Mouse (Mus musculus) MEL (cell line): ENCODE results near the gene Stoml3. TPM values are rescaled to one million over a fixed set of nuclear protein-coding genes. Genes with fewer than 3 reads are reported as not detected.

Source experiments
- DNase-seq: peaks from one replicate; pipeline ENCODE4 v3.0.0; 2011; ENCODE audit warnings: low read depth, low spot score
- H3K27ac ChIP-seq: 2 replicates; pipeline ENCODE4 v1.5.1; 2012; ENCODE audit warnings: low read depth, mild to moderate bottlenecking, control low read depth, low read length, moderate library complexity; ENCODE audit not compliant: control insufficient read depth
- H3K27me3 ChIP-seq, 2 experiments: fragments of 150-350 bp in 1 of 2; sonication (generic) in 1 of 2; 2 replicates each; pipeline ENCODE4 v1.6.1; 2012; ENCODE audit warnings: low read length in 2 of 2, mild to moderate bottlenecking in 2 of 2, improper control_type of control experiment in 1 of 2, moderate library complexity in 1 of 2; ENCODE audit not compliant: insufficient read depth in 2 of 2, control insufficient read depth in 1 of 2
- H3K36me3 ChIP-seq, 2 experiments: 2 replicates each; pipeline ENCODE4 v1.6.1; 2012 to 2014; ENCODE audit warnings: low read length in 2 of 2, improper control_type of control experiment in 1 of 2, inconsistent platforms in 1 of 2, mild to moderate bottlenecking in 1 of 2; ENCODE audit not compliant: insufficient read depth in 2 of 2, control insufficient read depth in 1 of 2
- H3K4me1 ChIP-seq, 2 experiments: fragments of 150-350 bp in 1 of 2; sonication (generic) in 1 of 2; 2 replicates each; pipeline ENCODE4 v1.6.1; 2012; ENCODE audit warnings: low read length in 2 of 2, improper control_type of control experiment in 1 of 2, mild to moderate bottlenecking in 1 of 2; ENCODE audit not compliant: insufficient read depth in 2 of 2, control insufficient read depth in 1 of 2
- H3K4me3 ChIP-seq, 2 experiments: fragments of 150-350 bp in 1 of 2; sonication (generic) in 1 of 2; 2 replicates each; pipeline ENCODE4 v1.5.1; 2012; ENCODE audit warnings: low read depth in 2 of 2, low read length in 2 of 2, mild to moderate bottlenecking in 2 of 2, moderate library complexity in 2 of 2, control low read depth in 1 of 2, improper control_type of control experiment in 1 of 2; ENCODE audit not compliant: control insufficient read depth in 1 of 2, insufficient read depth in 1 of 2
- H3K79me2 ChIP-seq: 2 replicates; pipeline ENCODE4 v1.6.1; 2012; ENCODE audit warnings: mild to moderate bottlenecking, low read length, moderate library complexity; ENCODE audit not compliant: control insufficient read depth, poor library complexity, insufficient read depth
- H3K9ac ChIP-seq: 2 replicates; pipeline ENCODE4 v1.6.1; 2012; ENCODE audit warnings: low read depth, mild to moderate bottlenecking, control low read depth, low read length, moderate library complexity; ENCODE audit not compliant: control insufficient read depth, poor library complexity, severe bottlenecking
- H3K9me3 ChIP-seq: fragments of 150-350 bp; sonication (generic); replicated peaks from 2 replicates; pipeline ENCODE4 v1.6.1; 2012; ENCODE audit warnings: mild to moderate bottlenecking, low read length, improper control_type of control experiment, moderate library complexity; ENCODE audit not compliant: insufficient read depth
- ETS1 ChIP-seq: IDR thresholded peaks from 2 replicates; pipeline ENCODE4 v1.6.1; 2012; ENCODE audit warnings: low read depth, mild to moderate bottlenecking, inconsistent platforms, low read length, improper control_type of control experiment, moderate library complexity
- GATA1 ChIP-seq: IDR thresholded peaks from 2 replicates; pipeline ENCODE4 v1.6.1; 2011; ENCODE audit warnings: low read depth, low read length, improper control_type of control experiment
- HCFC1 ChIP-seq: IDR thresholded peaks from 2 replicates; pipeline ENCODE4 v1.6.1; 2012; ENCODE audit warnings: low read depth, mild to moderate bottlenecking, inconsistent platforms, low read length, improper control_type of control experiment, moderate library complexity
- JUND ChIP-seq: IDR thresholded peaks from 2 replicates; pipeline ENCODE4 v1.6.1; 2011; ENCODE audit warnings: low read depth, mild to moderate bottlenecking, improper control_type of control experiment, low read length
- KAT2A ChIP-seq: conservative IDR thresholded peaks from 2 replicates; pipeline ENCODE4 v1.6.1; 2012; ENCODE audit warnings: low read depth, low read length, improper control_type of control experiment, inconsistent platforms
- MAZ ChIP-seq: IDR thresholded peaks from 2 replicates; pipeline ENCODE4 v1.6.1; 2012; ENCODE audit warnings: low read depth, mild to moderate bottlenecking, inconsistent platforms, low read length, improper control_type of control experiment
- MEF2A ChIP-seq: IDR thresholded peaks from 2 replicates; pipeline ENCODE4 v1.6.1; 2014; ENCODE audit warnings: low read depth, mild to moderate bottlenecking, inconsistent platforms, low read length, improper control_type of control experiment; ENCODE audit not compliant: poor library complexity, insufficient replicate concordance, severe bottlenecking; ENCODE audit errors: extremely low read depth
- MYB ChIP-seq: IDR thresholded peaks from 2 replicates; pipeline ENCODE4 v1.6.1; 2011; ENCODE audit warnings: mild to moderate bottlenecking, low read depth, low read length, improper control_type of control experiment
- NELFE ChIP-seq: IDR thresholded peaks from 2 replicates; pipeline ENCODE4 v1.6.1; 2011; ENCODE audit warnings: low read depth, low read length, improper control_type of control experiment
- NRF1 ChIP-seq: IDR thresholded peaks from 2 replicates; pipeline ENCODE4 v1.6.1; 2014; ENCODE audit warnings: low read depth, mild to moderate bottlenecking, inconsistent platforms, low read length, improper control_type of control experiment, moderate library complexity; ENCODE audit not compliant: poor library complexity, insufficient read depth, severe bottlenecking
- POLR2A ChIP-seq, 2 experiments: IDR thresholded peaks; 2 replicates each; pipeline ENCODE4 v1.6.1; 2011 to 2012; ENCODE audit warnings: low read length in 2 of 2, mild to moderate bottlenecking in 2 of 2, control low read depth in 1 of 2, improper control_type of control experiment in 1 of 2, low read depth in 1 of 2, moderate library complexity in 1 of 2; ENCODE audit not compliant: control insufficient read depth in 1 of 2, insufficient read depth in 1 of 2, poor library complexity in 1 of 2
- RAD21 ChIP-seq: IDR thresholded peaks from 2 replicates; pipeline ENCODE4 v1.6.1; 2011; ENCODE audit warnings: mild to moderate bottlenecking, low read depth, low read length, improper control_type of control experiment
- TCF12 ChIP-seq: IDR thresholded peaks from 2 replicates; pipeline ENCODE4 v1.6.1; 2014; ENCODE audit warnings: low read depth, mild to moderate bottlenecking, inconsistent platforms, low read length, improper control_type of control experiment, moderate library complexity
- UBTF ChIP-seq: IDR thresholded peaks from 2 replicates; pipeline ENCODE4 v1.6.1; 2012; ENCODE audit warnings: low read depth, mild to moderate bottlenecking, inconsistent platforms, low read length, improper control_type of control experiment, moderate library complexity, borderline replicate concordance; ENCODE audit not compliant: insufficient read depth
- ZC3H11A ChIP-seq: IDR thresholded peaks from 2 replicates; pipeline ENCODE4 v1.6.1; 2012; ENCODE audit warnings: low read depth, mild to moderate bottlenecking, inconsistent platforms, low read length, improper control_type of control experiment
- ZKSCAN1 ChIP-seq: IDR thresholded peaks from 2 replicates; pipeline ENCODE4 v1.6.1; 2012; ENCODE audit warnings: low read depth, mild to moderate bottlenecking, inconsistent platforms, low read length, improper control_type of control experiment, moderate library complexity
- ZNF384 ChIP-seq: IDR thresholded peaks from 2 replicates; pipeline ENCODE4 v1.6.1; 2012; ENCODE audit warnings: low read depth, mild to moderate bottlenecking, inconsistent platforms, low read length, improper control_type of control experiment
- polyA plus RNA-seq, 2 experiments: library from polyadenylated mRNA; stranded (reverse) in 1 of 2; unstranded in 1 of 2; fragments of >175 nt in 1 of 2; fragments of >200 nt in 1 of 2; gene quantifications; 2 replicates each; pipeline versions ENCODE4 v1.2.1 to v1.2.4; 2012; ENCODE audit warnings: low replicate concordance in 2 of 2, low read depth in 1 of 2; ENCODE audit not compliant: insufficient read length in 2 of 2, insufficient read depth in 1 of 2, missing spikeins in 1 of 2
- total RNA-seq: library from RNA; depleted of rRNA; stranded (reverse); fragments of 300-350 nt; gene quantifications from 2 replicates; pipeline ENCODE4 v1.2.3, GENCODE M21; 2012; rRNA removed

The Stoml3 gene
- total RNA-seq: not detected in 2 replicates
- not detected for polyA plus RNA-seq

GRCm38 (mm10) chr3:53488353-53488752, at the start of gene Stoml3:
Gene Stoml3 (plus strand): TSS chr3:53488653.
- H3K4me1 ChIP-seq: peaks cover 0 to 13% of the 10 kb centered on the region in 2 experiments; a peak in 2 of 4 replicates
- no peaks in the 10 kb centered on the region for H3K79me2 ChIP-seq
- no peak for DNase-seq
- no peaks in the 10 kb centered on the region for H3K9me3 ChIP-seq
- H3K9ac ChIP-seq: no peak within 1 kb of the TSS
- TF ChIP-seq POLR2A (IDR thresholded peaks at IDR 0.05; ENCODE audit: control insufficient read depth in 1 of 2, insufficient read depth in 1 of 2, low read depth in 1 of 2, low read length in 2 of 2, poor library complexity in 1 of 2) (no peak), JUND (no peak), RAD21 (no peak), MYB (no peak), ZC3H11A (no peak), MEF2A (no peak), ZNF384 (no peak), MAZ (no peak), NRF1 (no peak), KAT2A (no peak), ZKSCAN1 (no peak), UBTF (no peak), TCF12 (no peak)
- no peak within 1 kb of the TSS for H3K27ac ChIP-seq
- H3K4me3 ChIP-seq: no peak within 1 kb of the TSS
- no peaks in the 10 kb centered on the region; a peak in 2 of 4 replicates for H3K36me3 ChIP-seq
- no peaks in the 10 kb centered on the region for H3K27me3 ChIP-seq

DNA sequence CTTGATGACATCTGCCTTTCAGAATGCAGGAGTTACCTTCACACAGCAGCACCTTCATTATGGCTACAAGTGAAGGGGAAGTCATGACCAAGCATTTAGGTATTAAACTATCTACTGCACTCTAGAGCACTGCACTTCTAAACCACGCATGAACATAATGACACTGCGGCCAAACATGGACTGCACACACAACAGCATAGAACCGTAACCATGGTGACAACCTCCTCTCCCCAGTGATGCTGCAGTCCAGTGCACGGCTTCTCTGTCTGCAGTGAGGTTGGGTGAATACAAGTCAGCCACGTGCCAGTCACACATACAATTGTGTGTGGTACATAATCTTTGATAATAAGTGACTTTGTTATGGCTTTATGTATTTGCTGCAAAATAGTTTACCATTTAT, 42.9 kb upstream of the Stoml3 start:
- H3K4me1 ChIP-seq: no peaks in the 10 kb centered on the region
- no peaks in the 10 kb centered on the region for H3K9me3 ChIP-seq
- no peaks in the 10 kb centered on the region for H3K36me3 ChIP-seq
- H3K79me2 ChIP-seq: no peaks in the 10 kb centered on the region
- TF ChIP-seq ZKSCAN1: no peak
- TF ChIP-seq UBTF: no peak
- no peak for TF ChIP-seq HCFC1
- no peak for TF ChIP-seq NELFE
- TF ChIP-seq ETS1: no peak
- no peak for TF ChIP-seq GATA1
- no peak for TF ChIP-seq JUND
- H3K27ac ChIP-seq: no peak overlapping the region
- H3K9ac ChIP-seq: no peak overlapping the region
- no peak for DNase-seq
- H3K27me3 ChIP-seq: no peaks in the 10 kb centered on the region
- H3K4me3 ChIP-seq: no peak overlapping the region
